Mouse (Mus musculus): Measurements from ENCODE around the gene Uhmk1. TPM values are rescaled to one million over a fixed set of nuclear protein-coding genes. Genes with fewer than 3 reads are reported as not detected.

Gene Uhmk1
- polyA plus RNA-seq, 1 experiment from 2014 or later, result 4.6 TPM

GRCm38 (mm10) chr1:170186531-170186930 lies 28.7 kb downstream of the Uhmk1 start:
- ATAC-seq (replicated peaks; ENCODE audit: extremely low read depth, insufficient read depth, low FRiP score), result no peak
- no peaks in the 10 kb centered on the region for H3K9me3 ChIP-seq (replicated peaks; ENCODE audit: control insufficient read depth, low read length)
- no peaks in the 10 kb centered on the region for H3K4me1 ChIP-seq (ENCODE audit: control insufficient read depth, insufficient read depth, low read length)
- no peaks in the 10 kb centered on the region for H3K27me3 ChIP-seq (ENCODE audit: control insufficient read depth, insufficient read depth, low read length)
- no peak overlapping the region for H3K4me2 ChIP-seq (ENCODE audit: low read depth, low read length)
- 59% methylated on average over 5 of the region's 5 CpGs for WGBS
- H3K27ac ChIP-seq (ENCODE audit: low read length), result no peak overlapping the region
- no peaks in the 10 kb centered on the region for H3K36me3 ChIP-seq (ENCODE audit: control insufficient read depth, insufficient read depth)
- no peak overlapping the region for H3K9ac ChIP-seq (ENCODE audit: low read length)
- no peak overlapping the region for H3K4me3 ChIP-seq (ENCODE audit: low read length)

- no peak overlapping the region for H3K9ac ChIP-seq (ENCODE audit: low read length)
- H3K27ac ChIP-seq (ENCODE audit: low read length), result no peak overlapping the region
- no peaks in the 10 kb centered on the region for H3K4me1 ChIP-seq (ENCODE audit: control insufficient read depth, insufficient read depth, low read length)
- H3K4me3 ChIP-seq (ENCODE audit: low read length), result no peak overlapping the region
- H3K36me3 ChIP-seq (ENCODE audit: control insufficient read depth, insufficient read depth), result no peaks in the 10 kb centered on the region
- WGBS, result 86% methylated on average over 3 of the region's 3 CpGs
- H3K4me2 ChIP-seq (ENCODE audit: low read depth, low read length), result no peak overlapping the region
- H3K27me3 ChIP-seq (ENCODE audit: control insufficient read depth, insufficient read depth, low read length), result no peaks in the 10 kb centered on the region
- no peaks in the 10 kb centered on the region for H3K9me3 ChIP-seq (replicated peaks; ENCODE audit: control insufficient read depth, low read length)
- no peak for ATAC-seq (replicated peaks; ENCODE audit: extremely low read depth, insufficient read depth, low FRiP score)
Measured at GRCm38 (mm10) chr1:170185137-170185536, 30.1 kb downstream of the Uhmk1 start.

- no peak for ATAC-seq (replicated peaks; ENCODE audit: extremely low read depth, insufficient read depth, low FRiP score)
- Histone ChIP-seq H3K27ac (ENCODE audit: low read length) (no peak overlapping the region), H3K4me1 (ENCODE audit: control insufficient read depth, insufficient read depth, low read length) (no peaks in the 10 kb centered on the region), H3K9ac (ENCODE audit: low read length) (no peak overlapping the region), H3K27me3 (ENCODE audit: control insufficient read depth, insufficient read depth, low read length) (no peaks in the 10 kb centered on the region), H3K4me3 (ENCODE audit: low read length) (no peak overlapping the region), H3K4me2 (ENCODE audit: low read depth, low read length) (no peak overlapping the region), H3K9me3 (replicated peaks; ENCODE audit: control insufficient read depth, low read length) (no peaks in the 10 kb centered on the region), H3K36me3 (ENCODE audit: control insufficient read depth, insufficient read depth) (no peaks in the 10 kb centered on the region)
Measured at GRCm38 (mm10) chr1:170182706-170183105, 32.5 kb downstream of the Uhmk1 start.

DNA sequence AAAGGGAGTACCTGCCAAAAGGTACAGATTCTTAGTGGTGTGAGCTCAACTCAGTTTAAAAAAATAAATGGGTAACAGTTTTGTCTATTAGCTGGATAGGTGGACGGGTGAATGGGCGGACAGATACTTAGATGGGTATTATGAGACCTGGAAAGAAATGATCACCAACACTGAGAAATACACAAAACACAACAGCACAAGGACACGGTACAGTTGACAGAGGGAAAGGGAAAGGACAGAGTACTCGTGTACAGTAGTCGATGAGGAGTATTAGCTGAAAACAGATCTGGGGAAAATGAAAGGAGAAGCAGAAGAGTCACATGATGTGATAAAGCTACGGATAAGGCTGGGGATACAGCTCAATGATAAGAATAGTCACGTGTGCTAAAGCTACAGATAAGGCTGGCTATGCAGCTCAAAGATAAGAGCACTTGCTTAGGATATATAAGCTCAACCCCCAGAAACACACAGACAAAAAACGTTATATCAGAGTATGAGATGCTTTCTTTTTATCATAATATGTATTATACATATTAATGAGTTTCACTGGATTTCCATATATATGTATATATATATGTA lies 38.4 kb downstream of the Uhmk1 start:
- peaks cover 13% of the 10 kb centered on the region for H3K4me1 ChIP-seq (ENCODE audit: control insufficient read depth, insufficient read depth, low read length)
- no peak overlapping the region for H3K27ac ChIP-seq (ENCODE audit: low read length)
- H3K36me3 ChIP-seq (ENCODE audit: control insufficient read depth, insufficient read depth), result no peaks in the 10 kb centered on the region
- WGBS, result 60% methylated on average over 8 of the region's 8 CpGs
- no peak overlapping the region for H3K9ac ChIP-seq (ENCODE audit: low read length)
- H3K4me3 ChIP-seq (ENCODE audit: low read length), result no peak overlapping the region
- no peak for ATAC-seq (replicated peaks; ENCODE audit: extremely low read depth, insufficient read depth, low FRiP score)
- H3K9me3 ChIP-seq (replicated peaks; ENCODE audit: control insufficient read depth, low read length), result no peaks in the 10 kb centered on the region
- no peaks in the 10 kb centered on the region for H3K27me3 ChIP-seq (ENCODE audit: control insufficient read depth, insufficient read depth, low read length)
- no peak overlapping the region for H3K4me2 ChIP-seq (ENCODE audit: low read depth, low read length)

DNA sequence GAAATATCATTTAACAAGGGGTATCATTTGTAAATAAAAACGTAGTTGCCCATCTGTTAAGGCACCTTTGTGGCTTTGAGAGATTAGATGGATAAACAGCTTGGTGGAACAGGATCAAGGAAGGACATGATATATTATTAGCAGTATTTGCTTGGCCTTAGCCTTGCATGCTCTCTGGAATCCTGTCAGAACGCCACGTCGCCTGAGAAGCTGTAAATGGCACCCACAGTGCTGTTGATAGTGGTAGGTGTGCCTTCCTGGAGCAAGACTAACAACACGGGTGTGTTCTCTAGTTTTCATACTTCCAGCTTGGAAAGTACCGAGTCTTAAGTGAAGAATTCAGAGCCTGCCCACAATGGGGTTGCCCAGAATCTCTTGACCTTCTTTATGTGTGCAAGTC lies 39.3 kb downstream of the Uhmk1 start:
- Histone ChIP-seq H3K27me3 (ENCODE audit: control insufficient read depth, insufficient read depth, low read length) (no peaks in the 10 kb centered on the region), H3K36me3 (ENCODE audit: control insufficient read depth, insufficient read depth) (no peaks in the 10 kb centered on the region), H3K4me1 (ENCODE audit: control insufficient read depth, insufficient read depth, low read length) (peaks cover 13% of the 10 kb centered on the region), H3K4me3 (ENCODE audit: low read length) (no peak overlapping the region), H3K27ac (ENCODE audit: low read length) (peak overlapping the region; percentile 2; the same call in 1 of the 2 replicates), H3K9ac (ENCODE audit: low read length) (no peak overlapping the region; the same call in 1 of the 2 replicates), H3K9me3 (replicated peaks; ENCODE audit: control insufficient read depth, low read length) (no peaks in the 10 kb centered on the region), H3K4me2 (ENCODE audit: low read depth, low read length) (peak overlapping the region; percentile 74; the same call in 1 of the 2 replicates)
- WGBS, result 28% methylated on average over 6 of the region's 6 CpGs
- no peak for ATAC-seq (replicated peaks; ENCODE audit: extremely low read depth, insufficient read depth, low FRiP score)

DNA sequence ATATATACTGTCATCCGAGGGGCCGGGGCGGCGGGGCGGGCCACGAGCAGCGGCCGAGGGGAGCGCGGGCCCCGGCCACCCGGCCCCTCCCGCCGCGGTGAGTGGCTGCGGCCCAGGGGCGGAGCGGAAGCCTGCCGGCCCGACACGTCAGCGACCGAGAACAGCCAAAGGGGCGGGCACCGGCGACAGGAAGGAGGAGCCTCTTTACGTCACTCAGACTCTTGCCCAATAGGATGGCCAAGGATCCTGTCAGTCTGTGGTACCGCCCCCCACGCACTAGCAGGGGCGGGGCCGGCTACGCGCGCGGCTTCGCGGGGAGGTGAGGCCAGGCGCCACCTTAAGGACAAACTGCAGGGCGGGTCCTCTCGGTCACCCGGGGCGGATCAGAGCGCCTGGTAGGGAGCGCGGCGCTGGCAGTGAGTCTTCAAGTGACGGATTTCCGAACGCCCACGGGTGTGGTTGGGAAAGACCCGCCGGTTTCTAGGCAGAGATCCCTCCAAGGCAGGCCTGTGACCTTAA lies 40.3 kb downstream of the Uhmk1 start, which contains the start of gene Uap1:
Gene Uap1 (minus strand): TSS at position 144 of the 519 bp plus-strand sequence.
- H3K4me2 ChIP-seq (ENCODE audit: low read depth, low read length), result peak within 1 kb of the TSS; percentile 84
- H3K27ac ChIP-seq (ENCODE audit: low read length), result peak within 1 kb of the TSS; percentile 94
- peak within 1 kb of the TSS; percentile 86 for H3K4me3 ChIP-seq (ENCODE audit: low read length)
- H3K9me3 ChIP-seq (replicated peaks; ENCODE audit: control insufficient read depth, low read length), result no peaks in the 10 kb centered on the region
- peak; percentile 99 for ATAC-seq (replicated peaks; ENCODE audit: extremely low read depth, insufficient read depth, low FRiP score)
- H3K27me3 ChIP-seq (ENCODE audit: control insufficient read depth, insufficient read depth, low read length), result no peaks in the 10 kb centered on the region
- no peaks in the 10 kb centered on the region for H3K36me3 ChIP-seq (ENCODE audit: control insufficient read depth, insufficient read depth)
- peaks cover 16% of the 10 kb centered on the region for H3K4me1 ChIP-seq (ENCODE audit: control insufficient read depth, insufficient read depth, low read length)
- H3K9ac ChIP-seq (ENCODE audit: low read length), result peak within 1 kb of the TSS; percentile 90
- WGBS, result 0% methylated on average over 52 of the region's 52 CpGs

GRCm38 (mm10) chr1:170173991-170174813 lies 41.0 kb downstream of the Uhmk1 start:
- H3K4me3 ChIP-seq (ENCODE audit: low read length), result peak overlapping the region; percentile 86
- H3K36me3 ChIP-seq (ENCODE audit: control insufficient read depth, insufficient read depth), result no peaks in the 10 kb centered on the region
- WGBS, result under 1% methylated on average over 50 of the region's 50 CpGs
- peak overlapping the region; percentile 90 for H3K9ac ChIP-seq (ENCODE audit: low read length)
- peak overlapping the region; percentile 88 for H3K27ac ChIP-seq (ENCODE audit: low read length)
- H3K9me3 ChIP-seq (replicated peaks; ENCODE audit: control insufficient read depth, low read length), result no peaks in the 10 kb centered on the region
- H3K27me3 ChIP-seq (ENCODE audit: control insufficient read depth, insufficient read depth, low read length), result no peaks in the 10 kb centered on the region
- peaks cover 21% of the 10 kb centered on the region for H3K4me1 ChIP-seq (ENCODE audit: control insufficient read depth, insufficient read depth, low read length)
- peak overlapping the region; percentile 84 for H3K4me2 ChIP-seq (ENCODE audit: low read depth, low read length)
- peak; percentile 63 for ATAC-seq (replicated peaks; ENCODE audit: extremely low read depth, insufficient read depth, low FRiP score)

DNA sequence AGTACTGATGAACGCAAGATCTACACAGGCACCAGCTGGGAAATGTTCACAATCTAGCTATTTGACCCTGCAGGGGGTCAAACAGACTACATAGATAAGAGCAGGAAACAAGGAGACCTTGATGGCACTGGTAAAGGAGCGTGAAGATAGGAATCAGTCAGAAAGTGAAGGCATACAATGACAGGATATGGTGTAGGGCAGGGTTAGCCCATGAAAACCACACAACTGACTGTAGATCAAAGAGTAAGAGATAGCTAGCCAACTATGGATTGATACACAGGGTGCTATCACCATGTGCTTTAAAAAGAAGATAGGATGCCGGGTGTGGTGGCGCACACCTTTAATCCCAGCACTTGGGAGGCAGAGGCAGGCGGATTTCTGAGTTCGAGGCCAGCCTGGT lies 47.4 kb downstream of the Uhmk1 start:
- peaks cover 18% of the 10 kb centered on the region for H3K4me1 ChIP-seq (ENCODE audit: control insufficient read depth, insufficient read depth, low read length)
- 80% methylated on average over 6 of the region's 6 CpGs for WGBS
- no peak overlapping the region for H3K9ac ChIP-seq (ENCODE audit: low read length)
- H3K27me3 ChIP-seq (ENCODE audit: control insufficient read depth, insufficient read depth, low read length), result no peaks in the 10 kb centered on the region
- H3K36me3 ChIP-seq (ENCODE audit: control insufficient read depth, insufficient read depth), result peaks cover 13% of the 10 kb centered on the region; the same call in 1 of the 2 replicates
- no peak overlapping the region for H3K4me2 ChIP-seq (ENCODE audit: low read depth, low read length)
- no peaks in the 10 kb centered on the region for H3K9me3 ChIP-seq (replicated peaks; ENCODE audit: control insufficient read depth, low read length)
- no peak overlapping the region for H3K4me3 ChIP-seq (ENCODE audit: low read length)
- H3K27ac ChIP-seq (ENCODE audit: low read length), result no peak overlapping the region
- ATAC-seq (replicated peaks; ENCODE audit: extremely low read depth, insufficient read depth, low FRiP score), result 0 out of 2 replicates have a peak, but pooled peaks have one; percentile 10

DNA sequence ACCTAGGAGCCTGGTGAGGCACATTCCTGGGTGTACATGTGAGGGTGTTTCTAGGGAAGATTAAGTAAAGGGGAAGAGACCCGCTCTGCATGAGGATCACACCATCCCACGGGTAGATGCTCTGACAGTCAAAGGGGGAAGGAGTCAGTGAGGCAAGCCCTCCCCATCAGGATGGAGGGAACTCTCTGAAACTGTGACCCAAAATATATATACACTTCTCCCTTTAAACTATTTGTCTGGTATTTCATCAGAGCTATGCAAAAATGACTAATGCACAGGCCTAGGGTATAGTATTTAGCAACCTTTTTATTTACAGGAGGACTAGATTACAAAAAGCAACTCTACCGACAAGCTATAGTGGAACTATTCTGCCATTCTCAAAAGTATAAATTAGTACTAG lies 50.3 kb downstream of the Uhmk1 start:
- H3K27me3 ChIP-seq (ENCODE audit: control insufficient read depth, insufficient read depth, low read length), result no peaks in the 10 kb centered on the region
- peaks cover 17% of the 10 kb centered on the region for H3K36me3 ChIP-seq (ENCODE audit: control insufficient read depth, insufficient read depth)
- no peak overlapping the region for H3K27ac ChIP-seq (ENCODE audit: low read length)
- no peak overlapping the region for H3K9ac ChIP-seq (ENCODE audit: low read length)
- no peak overlapping the region for H3K4me3 ChIP-seq (ENCODE audit: low read length)
- no peaks in the 10 kb centered on the region for H3K9me3 ChIP-seq (replicated peaks; ENCODE audit: control insufficient read depth, low read length)
- 85% methylated on average over 3 of the region's 3 CpGs for WGBS
- peaks cover 19% of the 10 kb centered on the region for H3K4me1 ChIP-seq (ENCODE audit: control insufficient read depth, insufficient read depth, low read length)
- ATAC-seq (replicated peaks; ENCODE audit: extremely low read depth, insufficient read depth, low FRiP score), result no peak
- no peak overlapping the region for H3K4me2 ChIP-seq (ENCODE audit: low read depth, low read length)

Data from heart, embryonic 16.5 days (tissue).